Mouse (Mus musculus): Measurements from ENCODE around the gene Enpp3. TPM values are rescaled to one million over a fixed set of nuclear protein-coding genes. Genes with fewer than 3 reads are reported as not detected.

The Enpp3 gene
- polyA plus RNA-seq, 1 experiment from 2014 or later = 7.2 TPM

GRCm38 (mm10) chr10:24836366-24837038 lies 6.1 kb downstream of the Enpp3 start:
- Histone ChIP-seq H3K27me3 (replicated peaks; ENCODE audit: control insufficient read depth, insufficient read depth, low read length) (no peaks in the 10 kb centered on the region), H3K27ac (replicated peaks; ENCODE audit: low read depth, low read length) (peak overlapping the region; percentile 54; the same call in 1 of the 2 replicates), H3K4me3 (ENCODE audit: low read depth, low read length) (no peak overlapping the region), H3K36me3 (ENCODE audit: control insufficient read depth, insufficient read depth, low read length) (no peaks in the 10 kb centered on the region), H3K9me3 (ENCODE audit: control insufficient read depth, low read length) (no peaks in the 10 kb centered on the region), H3K4me1 (ENCODE audit: control insufficient read depth, insufficient read depth, low read length) (peaks cover 19% of the 10 kb centered on the region), H3K9ac (ENCODE audit: low read depth, low read length) (no peak overlapping the region), H3K4me2 (ENCODE audit: low read depth, low read length) (peak overlapping the region; percentile 51)
- DNase-seq (ENCODE audit: low spot score) (no peak), ATAC-seq (ENCODE audit: low read depth) (no peak)
- WGBS = 26% methylated on average over 4 of the region's 4 CpGs

GRCm38 (mm10) chr10:24835702-24836342 lies 6.8 kb downstream of the Enpp3 start:
- peak overlapping the region; percentile 54 for H3K27ac ChIP-seq (replicated peaks; ENCODE audit: low read depth, low read length)
- H3K4me1 ChIP-seq (ENCODE audit: control insufficient read depth, insufficient read depth, low read length) = peaks cover 19% of the 10 kb centered on the region
- DNase-seq (ENCODE audit: low spot score) = peak; percentile 66
- H3K27me3 ChIP-seq (replicated peaks; ENCODE audit: control insufficient read depth, insufficient read depth, low read length) = no peaks in the 10 kb centered on the region
- no peaks in the 10 kb centered on the region for H3K9me3 ChIP-seq (ENCODE audit: control insufficient read depth, low read length)
- peak overlapping the region; percentile 41; the same call in 1 of the 2 replicates for H3K9ac ChIP-seq (ENCODE audit: low read depth, low read length)
- peak; percentile 68 for ATAC-seq (ENCODE audit: low read depth)
- 5% methylated on average over 12 of the region's 12 CpGs for WGBS
- no peaks in the 10 kb centered on the region for H3K36me3 ChIP-seq (ENCODE audit: control insufficient read depth, insufficient read depth, low read length)
- peak overlapping the region; percentile 51 for H3K4me2 ChIP-seq (ENCODE audit: low read depth, low read length)
- H3K4me3 ChIP-seq (ENCODE audit: low read depth, low read length) = peak overlapping the region; percentile 14

- WGBS = 7% methylated on average over 4 of the region's 4 CpGs
- DNase-seq (ENCODE audit: low spot score) = peak; percentile 36
- Histone ChIP-seq H3K4me2 (ENCODE audit: low read depth, low read length) (peak overlapping the region; percentile 51), H3K27ac (replicated peaks; ENCODE audit: low read depth, low read length) (no peak overlapping the region), H3K4me3 (ENCODE audit: low read depth, low read length) (peak overlapping the region; percentile 14), H3K27me3 (replicated peaks; ENCODE audit: control insufficient read depth, insufficient read depth, low read length) (no peaks in the 10 kb centered on the region), H3K9ac (ENCODE audit: low read depth, low read length) (peak overlapping the region; percentile 32), H3K9me3 (ENCODE audit: control insufficient read depth, low read length) (no peaks in the 10 kb centered on the region), H3K4me1 (ENCODE audit: control insufficient read depth, insufficient read depth, low read length) (peaks cover 19% of the 10 kb centered on the region), H3K36me3 (ENCODE audit: control insufficient read depth, insufficient read depth, low read length) (no peaks in the 10 kb centered on the region)
- ATAC-seq (ENCODE audit: low read depth) = peak; percentile 47; the same call in 1 of the 2 replicates
Measured at GRCm38 (mm10) chr10:24834634-24835371, 7.8 kb downstream of the Enpp3 start.

GRCm38 (mm10) chr10:24832306-24832705 lies 10.3 kb downstream of the Enpp3 start:
- H3K27me3 ChIP-seq (replicated peaks; ENCODE audit: control insufficient read depth, insufficient read depth, low read length) = no peaks in the 10 kb centered on the region
- H3K4me2 ChIP-seq (ENCODE audit: low read depth, low read length) = no peak overlapping the region
- no peak overlapping the region for H3K9ac ChIP-seq (ENCODE audit: low read depth, low read length)
- no peak overlapping the region for H3K4me3 ChIP-seq (ENCODE audit: low read depth, low read length)
- no peaks in the 10 kb centered on the region for H3K9me3 ChIP-seq (ENCODE audit: control insufficient read depth, low read length)
- peaks cover 19% of the 10 kb centered on the region for H3K4me1 ChIP-seq (ENCODE audit: control insufficient read depth, insufficient read depth, low read length)
- WGBS = 86% methylated on average over 9 of the region's 9 CpGs
- ATAC-seq (ENCODE audit: low read depth) (no peak), DNase-seq (ENCODE audit: low spot score) (no peak)
- no peak overlapping the region for H3K27ac ChIP-seq (replicated peaks; ENCODE audit: low read depth, low read length)
- H3K36me3 ChIP-seq (ENCODE audit: control insufficient read depth, insufficient read depth, low read length) = no peaks in the 10 kb centered on the region

- Histone ChIP-seq H3K36me3 (ENCODE audit: control insufficient read depth, insufficient read depth, low read length) (no peaks in the 10 kb centered on the region), H3K27ac (replicated peaks; ENCODE audit: low read depth, low read length) (no peak overlapping the region), H3K4me3 (ENCODE audit: low read depth, low read length) (no peak overlapping the region), H3K9ac (ENCODE audit: low read depth, low read length) (no peak overlapping the region), H3K27me3 (replicated peaks; ENCODE audit: control insufficient read depth, insufficient read depth, low read length) (no peaks in the 10 kb centered on the region), H3K9me3 (ENCODE audit: control insufficient read depth, low read length) (no peaks in the 10 kb centered on the region), H3K4me2 (ENCODE audit: low read depth, low read length) (no peak overlapping the region), H3K4me1 (ENCODE audit: control insufficient read depth, insufficient read depth, low read length) (peaks cover 17% of the 10 kb centered on the region)
- no peak for DNase-seq (ENCODE audit: low spot score)
- WGBS = 52% methylated on average over 14 of the region's 15 CpGs
- ATAC-seq (ENCODE audit: low read depth) = no peak
Measured at GRCm38 (mm10) chr10:24831377-24832095, 11.1 kb downstream of the Enpp3 start.

GRCm38 (mm10) chr10:24830448-24830847 lies 12.2 kb downstream of the Enpp3 start:
- H3K9me3 ChIP-seq (ENCODE audit: control insufficient read depth, low read length) = no peaks in the 10 kb centered on the region
- DNase-seq (ENCODE audit: low spot score) = no peak
- no peak overlapping the region for H3K27ac ChIP-seq (replicated peaks; ENCODE audit: low read depth, low read length)
- H3K9ac ChIP-seq (ENCODE audit: low read depth, low read length) = no peak overlapping the region
- no peaks in the 10 kb centered on the region for H3K36me3 ChIP-seq (ENCODE audit: control insufficient read depth, insufficient read depth, low read length)
- no peaks in the 10 kb centered on the region for H3K27me3 ChIP-seq (replicated peaks; ENCODE audit: control insufficient read depth, insufficient read depth, low read length)
- no peak for ATAC-seq (ENCODE audit: low read depth)
- 87% methylated on average over 5 of the region's 5 CpGs for WGBS
- peaks cover 8% of the 10 kb centered on the region; the same call in 1 of the 2 replicates for H3K4me1 ChIP-seq (ENCODE audit: control insufficient read depth, insufficient read depth, low read length)
- no peak overlapping the region for H3K4me2 ChIP-seq (ENCODE audit: low read depth, low read length)
- no peak overlapping the region for H3K4me3 ChIP-seq (ENCODE audit: low read depth, low read length)

- 88% methylated on average over 4 of the region's 4 CpGs for WGBS
- ATAC-seq (ENCODE audit: low read depth) = no peak
- H3K36me3 ChIP-seq (ENCODE audit: control insufficient read depth, insufficient read depth, low read length) = no peaks in the 10 kb centered on the region
Measured at GRCm38 (mm10) chr10:24828136-24828535, 14.5 kb downstream of the Enpp3 start.

GRCm38 (mm10) chr10:24826130-24826529 lies 16.5 kb downstream of the Enpp3 start:
- Histone ChIP-seq H3K27ac (replicated peaks; ENCODE audit: low read depth, low read length) (no peak overlapping the region), H3K9ac (ENCODE audit: low read depth, low read length) (no peak overlapping the region), H3K36me3 (ENCODE audit: control insufficient read depth, insufficient read depth, low read length) (no peaks in the 10 kb centered on the region), H3K4me1 (ENCODE audit: control insufficient read depth, insufficient read depth, low read length) (peaks cover 4% of the 10 kb centered on the region), H3K9me3 (ENCODE audit: control insufficient read depth, low read length) (no peaks in the 10 kb centered on the region), H3K4me3 (ENCODE audit: low read depth, low read length) (no peak overlapping the region), H3K4me2 (ENCODE audit: low read depth, low read length) (no peak overlapping the region), H3K27me3 (replicated peaks; ENCODE audit: control insufficient read depth, insufficient read depth, low read length) (no peaks in the 10 kb centered on the region)
- ATAC-seq (ENCODE audit: low read depth) = no peak
- DNase-seq (ENCODE audit: low spot score) = no peak
- WGBS = 36% methylated on average over 6 of the region's 6 CpGs

More at GRCm38 (mm10) chr10:24828136-24828535, 14.5 kb downstream of the Enpp3 start:
- Histone ChIP-seq H3K9me3 (ENCODE audit: control insufficient read depth, low read length) (no peaks in the 10 kb centered on the region), H3K27ac (replicated peaks; ENCODE audit: low read depth, low read length) (no peak overlapping the region), H3K27me3 (replicated peaks; ENCODE audit: control insufficient read depth, insufficient read depth, low read length) (no peaks in the 10 kb centered on the region), H3K4me3 (ENCODE audit: low read depth, low read length) (no peak overlapping the region), H3K4me1 (ENCODE audit: control insufficient read depth, insufficient read depth, low read length) (peaks cover 3% of the 10 kb centered on the region), H3K4me2 (ENCODE audit: low read depth, low read length) (no peak overlapping the region), H3K9ac (ENCODE audit: low read depth, low read length) (no peak overlapping the region)
- no peak for DNase-seq (ENCODE audit: low spot score)

Data from embryonic facial prominence, embryonic 14.5 days (tissue).